Mouse (Mus musculus) liver, postnatal 0 days (tissue): Measurements from ENCODE around the gene Pde4d. TPM values are rescaled to one million over a fixed set of nuclear protein-coding genes. Genes with fewer than 3 reads are reported as not detected.

Experiments used
- ATAC-seq: fragments of 200-750 bp; cut with Nextera tagmentation; 2 replicates; pipeline ENCODE4 v1.8.0; 2017; ENCODE audit warnings: mild to moderate bottlenecking, moderate library complexity
- DNase-seq: peaks from one replicate; pipeline ENCODE4 v3.0.0-alpha.2; 2016
- H3K27ac ChIP-seq: fragments of 300-500 bp; sonication (generic); 2 replicates; pipeline ENCODE4 v1.5.1; 2014; ENCODE audit warnings: antibody characterized with exemption, moderate library complexity, mild to moderate bottlenecking, low read depth
- H3K27me3 ChIP-seq: fragments of 300-500 bp; sonication (generic); 2 replicates; pipeline ENCODE4 v1.6.1; 2014; ENCODE audit warnings: low read length, control low read depth, mixed read lengths; ENCODE audit not compliant: insufficient read depth
- H3K36me3 ChIP-seq: fragments of 300-500 bp; sonication (generic); replicated peaks from 2 replicates; pipeline ENCODE4 v1.6.1; 2014; ENCODE audit warnings: mild to moderate bottlenecking, control low read depth, low read length, moderate library complexity, mixed read lengths; ENCODE audit not compliant: insufficient read depth
- H3K4me1 ChIP-seq: fragments of 300-500 bp; sonication (generic); 2 replicates; pipeline ENCODE4 v1.6.1; 2014; ENCODE audit warnings: antibody characterized with exemption, mild to moderate bottlenecking, control low read depth; ENCODE audit not compliant: insufficient read depth
- H3K4me2 ChIP-seq: fragments of 300-500 bp; sonication (generic); 2 replicates; pipeline ENCODE4 v1.6.1; 2014; ENCODE audit warnings: low read depth, mild to moderate bottlenecking, low read length, moderate library complexity, mixed read lengths
- H3K4me3 ChIP-seq: fragments of 300-500 bp; sonication (generic); 2 replicates; pipeline ENCODE4 v1.5.1; 2014; ENCODE audit warnings: low read depth, low read length
- H3K9ac ChIP-seq: fragments of 300-500 bp; sonication (generic); replicated peaks from 2 replicates; pipeline ENCODE4 v1.6.1; 2014; ENCODE audit warnings: mild to moderate bottlenecking, moderate library complexity
- H3K9me3 ChIP-seq: fragments of 300-500 bp; sonication (generic); 2 replicates; pipeline ENCODE4 v1.6.1; 2016; ENCODE audit warnings: mild to moderate bottlenecking, control low read depth, low read length, mixed read lengths
- CTCF ChIP-seq: sonication (generic); IDR thresholded peaks from 2 replicates; pipeline ENCODE4 v1.5.1; 2016; ENCODE audit warnings: antibody characterized with exemption, low read depth
- EP300 ChIP-seq: IDR thresholded peaks from 2 replicates; pipeline ENCODE4 v1.6.1; 2016; ENCODE audit warnings: antibody characterized with exemption, low read depth, mild to moderate bottlenecking
- WGBS: fragments of 180-500 bp; shearing (Covaris S2); extraction: QIAGEN DNeasy Blood & Tissue Kit; methylation state at CpG from one replicate; pipeline ENCODE4 v1.1.7; 2014; ENCODE audit not compliant: insufficient replicate concordance; 5-methylcytosine and 5-hydroxymethylcytosine counted together
- polyA plus RNA-seq: library from polyadenylated mRNA; unstranded; fragments of >200 nt; fragmentation: Nextera tagmentation; extraction: Ambion mirVana; gene quantifications from 2 replicates; pipeline ENCODE4 v1.2.1, GENCODE M21; 2015

Pde4d gene
- polyA plus RNA-seq, 1 experiment from 2014 or later, result 6.1 TPM

GRCm38 (mm10) chr13:109864311-109864710, 1414.6 kb downstream of the Pde4d start:
- 86% methylated on average over 6 of the region's 6 CpGs for WGBS
- no peaks in the 10 kb centered on the region for H3K36me3 ChIP-seq
- no peaks in the 10 kb centered on the region for H3K27me3 ChIP-seq
- no peak overlapping the region for H3K27ac ChIP-seq
- no peak overlapping the region for H3K4me3 ChIP-seq
- no peak for TF ChIP-seq EP300
- TF ChIP-seq CTCF, result no peak
- no peak overlapping the region for H3K4me2 ChIP-seq
- no peaks in the 10 kb centered on the region for H3K4me1 ChIP-seq
- DNase-seq (no peak), ATAC-seq (no peak)
- H3K9me3 ChIP-seq, result no peaks in the 10 kb centered on the region
- H3K9ac ChIP-seq, result no peak overlapping the region

DNA sequence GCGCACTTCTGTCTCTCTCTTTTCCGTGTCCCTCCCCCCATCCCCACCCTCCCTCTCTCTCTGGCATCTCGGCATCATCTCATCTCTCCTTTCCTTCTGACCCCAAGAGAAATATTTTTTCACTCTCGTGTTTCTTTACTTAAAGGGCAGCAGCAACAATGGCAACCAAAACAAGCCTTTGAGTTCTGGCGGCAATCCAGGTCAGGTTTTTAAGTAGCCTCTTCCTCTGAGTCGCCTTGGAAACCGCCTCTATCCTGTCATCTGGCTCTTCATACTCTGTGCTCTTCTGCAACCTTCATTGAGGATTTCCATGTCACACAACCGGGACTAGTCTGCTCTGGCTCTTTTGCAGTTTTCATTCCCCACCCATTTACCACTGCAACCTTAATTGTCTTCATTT, 1430.6 kb downstream of the Pde4d start:
- peak overlapping the region; percentile 62; the same call in 1 of the 2 replicates for H3K27ac ChIP-seq

GRCm38 (mm10) chr13:109881161-109881857, 1431.6 kb downstream of the Pde4d start:
- peak; percentile 99 for ATAC-seq
- Histone ChIP-seq H3K4me1 (peaks cover 6% of the 10 kb centered on the region; the same call in 1 of the 2 replicates), H3K9ac (no peak overlapping the region), H3K4me2 (no peak overlapping the region), H3K9me3 (no peaks in the 10 kb centered on the region), H3K27ac (peak overlapping the region; percentile 64), H3K4me3 (no peak overlapping the region), H3K27me3 (no peaks in the 10 kb centered on the region), H3K36me3 (no peaks in the 10 kb centered on the region)
- TF ChIP-seq CTCF (no peak), EP300 (peak; percentile 63; the same call in 1 of the 2 replicates)
- DNase-seq, result peak; percentile 80
- WGBS, result 73% methylated on average over 11 of the region's 11 CpGs

More for the DNA sequence above, 1430.6 kb downstream of the Pde4d start:
- Histone ChIP-seq H3K27me3 (no peaks in the 10 kb centered on the region), H3K4me2 (no peak overlapping the region), H3K9me3 (no peaks in the 10 kb centered on the region), H3K4me3 (no peak overlapping the region), H3K4me1 (peaks cover 9% of the 10 kb centered on the region; the same call in 1 of the 2 replicates), H3K9ac (no peak overlapping the region), H3K36me3 (no peaks in the 10 kb centered on the region)
- ATAC-seq (no peak), DNase-seq (no peak)
- TF ChIP-seq CTCF, result no peak
- TF ChIP-seq EP300, result no peak
- WGBS, result 82% methylated on average over 8 of the region's 8 CpGs

DNA sequence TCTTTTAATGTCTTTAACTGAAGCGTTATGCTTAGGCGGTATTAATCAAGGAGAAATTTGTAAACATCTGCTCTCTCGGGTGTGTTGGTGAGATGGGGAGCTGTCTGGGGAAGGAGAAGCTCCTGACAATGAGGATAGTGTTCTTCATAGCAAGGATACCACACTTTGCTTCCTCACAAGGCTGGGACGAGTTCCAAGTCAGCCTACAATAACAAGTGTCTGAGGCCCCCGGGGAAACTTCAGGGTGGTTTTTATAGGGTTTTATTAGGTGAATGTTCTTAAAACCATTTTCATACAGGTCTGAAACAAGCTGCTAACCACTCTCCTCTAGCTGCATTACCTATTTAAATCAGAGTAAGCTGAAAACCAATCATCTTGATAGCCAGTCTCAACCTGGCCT, 1433.9 kb downstream of the Pde4d start:
- no peak overlapping the region for H3K4me2 ChIP-seq
- ATAC-seq, result no peak
- H3K27me3 ChIP-seq, result no peaks in the 10 kb centered on the region
- no peaks in the 10 kb centered on the region for H3K36me3 ChIP-seq
- no peaks in the 10 kb centered on the region for H3K9me3 ChIP-seq
- no peak for DNase-seq
- TF ChIP-seq EP300 (no peak), CTCF (no peak)
- H3K27ac ChIP-seq, result no peak overlapping the region
- H3K4me1 ChIP-seq, result peaks cover 6% of the 10 kb centered on the region; the same call in 1 of the 2 replicates
- H3K4me3 ChIP-seq, result no peak overlapping the region
- WGBS, result 81% methylated on average over 5 of the region's 5 CpGs
- H3K9ac ChIP-seq, result no peak overlapping the region

- Histone ChIP-seq H3K27me3 (no peaks in the 10 kb centered on the region), H3K4me1 (peaks cover 6% of the 10 kb centered on the region; the same call in 1 of the 2 replicates), H3K9me3 (no peaks in the 10 kb centered on the region), H3K27ac (no peak overlapping the region), H3K36me3 (no peaks in the 10 kb centered on the region), H3K4me3 (no peak overlapping the region), H3K4me2 (no peak overlapping the region), H3K9ac (no peak overlapping the region)
- WGBS, result 92% methylated on average over 7 of the region's 7 CpGs
- ATAC-seq (no peak), DNase-seq (no peak)
- TF ChIP-seq CTCF, result no peak
- no peak for TF ChIP-seq EP300
These were observed 1435.1 kb downstream of the Pde4d start for GRCm38 (mm10) chr13:109884812-109885211.

DNA sequence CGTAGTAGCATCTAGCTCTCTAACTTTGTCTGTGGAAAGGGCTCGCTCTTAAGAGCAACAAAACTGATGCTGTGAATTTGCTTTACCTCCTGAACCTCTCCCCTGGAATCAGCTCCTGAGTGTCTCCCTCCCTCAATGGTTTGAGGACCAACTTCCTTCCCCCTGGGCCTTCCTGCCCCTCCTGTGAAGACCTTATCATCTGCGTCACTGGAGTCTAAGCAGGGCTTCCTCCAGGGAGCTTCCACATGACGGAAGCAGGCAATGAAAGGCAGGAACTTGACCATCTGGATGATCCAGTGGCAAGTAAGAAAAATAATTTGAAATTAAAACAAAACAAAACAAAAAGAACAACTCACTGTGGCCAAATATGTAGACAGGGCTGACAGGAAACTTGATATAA, 1438.5 kb downstream of the Pde4d start:
- TF ChIP-seq EP300 (no peak), CTCF (no peak)
- H3K27ac ChIP-seq, result no peak overlapping the region
- no peaks in the 10 kb centered on the region for H3K27me3 ChIP-seq
- H3K4me1 ChIP-seq, result no peaks in the 10 kb centered on the region
- no peaks in the 10 kb centered on the region for H3K36me3 ChIP-seq
- DNase-seq, result no peak
- ATAC-seq, result no peak
- no peak overlapping the region for H3K4me2 ChIP-seq
- H3K9me3 ChIP-seq, result no peaks in the 10 kb centered on the region
- no peak overlapping the region for H3K4me3 ChIP-seq
- WGBS, result 73% methylated on average over 4 of the region's 4 CpGs
- no peak overlapping the region for H3K9ac ChIP-seq
